Mouse (Mus musculus): ENCODE measurements around the gene Slc12a5.

DNA sequence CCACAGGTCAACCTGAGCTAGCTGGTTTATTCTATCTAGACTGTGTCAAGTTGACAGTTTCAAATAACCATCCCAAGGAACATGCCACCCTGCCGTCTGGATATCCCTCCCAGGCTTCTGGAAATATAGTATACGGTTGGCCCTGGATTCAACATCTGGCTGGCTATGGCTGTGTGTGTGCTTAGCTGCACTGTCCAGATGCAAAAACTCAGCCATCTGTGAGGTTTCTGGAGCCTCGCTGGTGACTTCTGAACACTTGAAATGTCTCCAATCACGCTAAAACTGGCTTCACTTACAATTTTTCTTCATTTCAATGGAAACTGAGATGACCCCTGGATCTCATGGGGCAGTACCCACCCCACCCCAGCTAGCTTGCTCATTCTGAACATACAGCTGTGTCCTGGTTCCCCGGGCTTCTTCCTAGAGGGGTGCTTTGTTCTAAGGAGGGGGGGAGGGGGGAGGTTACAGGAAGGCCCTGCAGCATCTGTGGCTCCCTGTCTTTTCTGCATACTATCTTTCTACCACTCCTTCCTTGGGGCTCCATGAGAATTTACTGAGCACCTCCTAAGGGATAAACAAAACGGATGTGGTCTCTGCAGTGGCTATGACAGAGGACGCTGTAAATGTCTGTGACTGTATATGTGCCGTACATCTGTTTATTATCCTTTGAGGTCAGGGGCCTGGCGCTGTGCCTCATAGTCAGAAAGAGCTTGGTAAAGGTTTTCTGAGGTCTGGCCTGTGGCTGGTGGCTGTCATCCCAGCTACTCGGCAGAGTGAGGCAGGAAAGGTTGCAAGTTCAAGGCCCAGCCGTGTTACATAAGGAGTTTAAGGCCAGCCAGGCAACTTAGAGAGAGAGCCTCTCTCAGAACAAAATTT, 29.7 kb upstream of the Slc12a5 start:
- TF ChIP-seq CTCF (conservative IDR thresholded peaks at IDR 0.05; ENCODE audit: low read length) = no peak
- TF ChIP-seq POU5F1 (IDR thresholded peaks at IDR 0.05; ENCODE audit: borderline replicate concordance, low read length) = no peak
- no peak for TF ChIP-seq NANOG (IDR thresholded peaks at IDR 0.05; ENCODE audit: borderline replicate concordance, low read length)

Measured in E14TG2a.4 (cell line).